Mouse (Mus musculus) megakaryocyte-erythroid progenitor cell, adult 5 weeks (primary cell): ENCODE data around the gene Rapgef4. TPM values are rescaled to one million over a fixed set of nuclear protein-coding genes. Genes with fewer than 3 reads are reported as not detected.

Experiments used
- polyA plus RNA-seq: library from polyadenylated mRNA; stranded (reverse); fragments of >175 nt; gene quantifications from 2 replicates; pipeline ENCODE4 v1.2.3, GENCODE M21; 2012

Gene Rapgef4
- 0.27 and 0.34 TPM in 2 replicates for polyA plus RNA-seq

DNA sequence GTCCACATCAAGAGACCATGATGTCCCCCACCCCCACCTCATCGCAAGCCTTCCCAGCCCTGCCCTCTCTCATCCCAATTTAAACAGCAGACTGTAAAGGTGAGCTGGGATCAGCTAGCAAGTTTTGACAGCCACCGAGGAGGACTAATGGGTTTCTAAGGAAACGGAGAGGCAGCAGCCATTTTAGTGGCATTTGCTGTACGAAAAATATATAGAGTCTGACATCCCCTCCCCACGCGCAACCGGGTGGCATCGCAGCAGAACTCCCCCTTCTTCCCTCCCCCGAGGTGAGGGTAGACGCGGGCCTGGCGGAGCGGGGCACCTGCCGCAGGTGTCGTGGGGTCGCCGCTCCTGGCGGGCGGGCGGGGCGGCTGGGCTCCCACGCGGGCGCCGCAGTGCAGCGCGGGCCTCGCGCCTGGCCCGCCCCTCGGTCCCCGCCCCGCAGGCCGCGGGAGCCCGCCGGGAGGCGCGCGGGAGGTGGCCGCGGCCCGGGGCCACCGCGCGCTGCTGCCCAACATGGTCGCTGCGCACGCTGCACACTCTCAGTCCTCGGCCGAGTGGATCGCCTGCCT is at the start of gene Rapgef4:
TSS of gene Rapgef4 (plus strand) at position 470 of the 572 bp plus-strand sequence.

DNA sequence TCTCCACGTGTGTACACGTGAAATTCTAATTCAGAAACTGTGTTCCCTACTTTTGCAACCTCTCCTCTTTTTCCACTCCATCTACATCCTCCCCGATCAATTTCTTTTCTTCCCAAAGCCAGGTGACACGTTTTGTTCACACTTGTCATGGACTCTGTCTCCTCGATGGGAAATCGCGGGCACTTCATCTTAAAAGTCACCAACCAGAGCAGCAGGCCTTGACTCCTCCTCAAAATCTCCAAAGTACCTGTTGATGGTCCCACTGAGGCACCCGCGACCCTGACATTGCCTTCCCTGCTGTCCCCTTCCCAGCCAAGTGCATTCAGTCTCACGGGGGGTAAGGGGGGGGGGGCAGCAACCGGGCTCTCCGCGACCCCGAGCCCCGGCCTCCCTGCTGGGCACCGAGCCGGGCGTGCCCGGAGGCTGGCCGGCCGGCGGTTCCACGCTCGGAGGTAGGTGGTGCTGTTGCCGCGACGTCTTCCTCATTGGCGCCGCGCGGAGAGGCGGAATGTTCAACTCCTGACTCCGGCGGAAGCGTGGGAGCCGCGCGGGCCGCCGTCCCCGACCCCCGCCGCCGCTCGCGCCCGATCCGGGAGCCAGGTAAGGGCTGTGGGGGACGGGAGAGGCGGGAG is 304.3 kb downstream of the Rapgef4 start, which contains the start of gene Map3k20:
TSS of gene Map3k20 (plus strand) at position 382 of the 632 bp plus-strand sequence.

Other genes starting within 250 kb of the Rapgef4 start
- 25.9 and 29.1 TPM in 2 replicates for gene Itga6, start 235.6 kb upstream of the Rapgef4 start, polyA plus RNA-seq
- 22.2 and 24.1 TPM in 2 replicates for gene Pdk1, start 108.0 kb upstream of the Rapgef4 start, polyA plus RNA-seq